Mouse (Mus musculus) limb, embryonic 10.5 days (tissue): ENCODE data around the gene Tspan9. TPM values are rescaled to one million over a fixed set of nuclear protein-coding genes. Genes with fewer than 3 reads are reported as not detected.
A peak's percentile ranks its signal among the peaks of the same experiment; 100 is the strongest.

Source experiments
- DNase-seq: peaks from one replicate; pipeline ENCODE4 v3.0.0-alpha.2; 2017; ENCODE audit warnings: low spot score
- H3K27ac ChIP-seq: fragments of 300-500 bp; sonication (generic); 2 replicates; pipeline ENCODE4 v1.5.1; 2016; ENCODE audit warnings: mild to moderate bottlenecking
- H3K27me3 ChIP-seq: fragments of 300-500 bp; sonication (generic); 2 replicates; pipeline ENCODE4 v1.6.1; 2016; ENCODE audit warnings: low read depth, mild to moderate bottlenecking; ENCODE audit not compliant: poor library complexity, severe bottlenecking
- H3K36me3 ChIP-seq: fragments of 300-500 bp; sonication (generic); 2 replicates; pipeline ENCODE4 v1.6.1; 2016; ENCODE audit warnings: mild to moderate bottlenecking, moderate library complexity
- H3K4me1 ChIP-seq: fragments of 300-500 bp; sonication (generic); 2 replicates; pipeline ENCODE4 v1.6.1; 2016
- H3K4me3 ChIP-seq: fragments of 300-500 bp; sonication (generic); 2 replicates; pipeline ENCODE4 v1.5.1; 2016; ENCODE audit warnings: mild to moderate bottlenecking, moderate library complexity
- H3K9me3 ChIP-seq: fragments of 300-500 bp; sonication (generic); replicated peaks from 2 replicates; pipeline ENCODE4 v1.6.1; 2016; ENCODE audit warnings: mild to moderate bottlenecking
- WGBS: fragments of 180-500 bp; shearing (Covaris S2); methylation state at CpG from one replicate; pipeline ENCODE4 v1.1.7; 2016; 5-methylcytosine and 5-hydroxymethylcytosine counted together
- polyA plus RNA-seq: library from polyadenylated mRNA; unstranded; fragments of >200 nt; fragmentation: Nextera tagmentation; extraction: Ambion mirVana; gene quantifications from 2 replicates; pipeline ENCODE4 v1.2.1, GENCODE M21; 2016

Tspan9 gene
- polyA plus RNA-seq, 1 experiment from 2014 or later, result 78.5 TPM

- Histone ChIP-seq H3K4me3 (no peak overlapping the region; the same call in 1 of the 2 replicates), H3K36me3 (0 out of 2 replicates have a peak, but pooled peaks cover 4% of the 10 kb centered on the region), H3K9me3 (no peaks in the 10 kb centered on the region), H3K27me3 (no peaks in the 10 kb centered on the region), H3K27ac (peak overlapping the region; percentile 74), H3K4me1 (peaks cover 44% of the 10 kb centered on the region)
- WGBS, result 57% methylated on average over 7 of the region's 7 CpGs
- no peak for DNase-seq
Observed at GRCm38 (mm10) chr6:128111784-128112183, 31.6 kb downstream of the Tspan9 start.

DNA sequence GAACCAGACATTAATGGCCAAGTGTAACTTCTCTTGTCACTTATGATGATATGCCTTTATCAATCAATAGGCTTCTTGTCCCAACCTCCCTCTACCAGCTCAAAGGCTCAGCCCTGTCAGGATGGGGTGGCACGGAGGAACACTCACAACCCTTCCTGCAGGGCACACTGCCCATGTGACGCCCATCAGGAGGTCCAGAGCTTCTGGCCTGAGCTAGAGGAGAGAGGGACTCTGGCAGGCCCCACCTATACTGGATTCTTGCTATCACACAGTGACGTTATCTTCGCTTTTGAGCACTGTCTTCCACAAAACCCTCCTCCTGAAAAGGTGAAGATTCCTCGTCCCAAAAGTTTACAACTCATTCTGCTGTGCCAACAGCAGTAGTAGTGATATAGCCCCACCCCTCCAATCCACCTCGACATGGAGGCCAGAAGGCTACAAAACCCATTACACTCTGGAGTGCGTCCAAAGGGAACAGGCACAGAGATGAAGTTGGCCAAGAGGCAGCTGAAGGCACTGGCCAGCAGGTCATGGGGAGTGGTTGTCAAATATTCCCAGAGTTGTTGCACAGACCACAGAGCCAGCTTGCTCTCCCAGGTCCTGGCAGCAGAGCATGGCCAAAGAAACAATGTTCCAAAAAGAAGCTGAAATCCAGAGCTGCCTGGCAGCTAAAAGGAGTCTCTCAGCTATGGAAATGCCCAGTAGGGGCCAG is 34.9 kb downstream of the Tspan9 start:
- peaks cover 52% of the 10 kb centered on the region for H3K4me1 ChIP-seq
- 84% methylated on average over 7 of the region's 7 CpGs for WGBS
- H3K9me3 ChIP-seq, result no peaks in the 10 kb centered on the region
- no peaks in the 10 kb centered on the region for H3K27me3 ChIP-seq
- DNase-seq, result no peak
- no peak overlapping the region for H3K27ac ChIP-seq
- no peak overlapping the region for H3K4me3 ChIP-seq
- no peaks in the 10 kb centered on the region for H3K36me3 ChIP-seq

DNA sequence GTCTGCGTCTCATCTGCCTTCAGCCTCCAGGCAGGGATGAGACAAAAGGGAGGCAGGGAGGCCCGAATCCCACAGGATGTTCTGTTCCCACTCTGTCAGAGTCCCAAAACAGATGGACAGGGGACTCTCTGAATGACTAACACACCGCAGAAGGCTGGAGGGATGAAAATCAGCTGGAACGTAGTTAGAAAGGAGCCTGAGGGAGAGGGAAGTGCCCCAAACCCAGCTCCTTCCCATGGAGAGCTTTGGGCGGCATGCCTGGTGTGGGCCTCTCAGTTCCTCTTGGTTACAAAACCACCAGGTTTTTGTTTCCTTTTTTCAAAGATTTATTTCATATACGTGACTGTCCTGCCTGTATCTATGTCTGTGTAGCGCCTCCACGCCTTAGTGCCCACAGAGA is 35.7 kb downstream of the Tspan9 start:
- peaks cover 50% of the 10 kb centered on the region for H3K4me1 ChIP-seq
- WGBS, result 69% methylated on average over 8 of the region's 8 CpGs
- H3K4me3 ChIP-seq, result no peak overlapping the region
- no peaks in the 10 kb centered on the region for H3K9me3 ChIP-seq
- 0 out of 2 replicates have a peak overlapping the region, but pooled peaks have one; percentile 14 for H3K27ac ChIP-seq
- H3K27me3 ChIP-seq, result no peaks in the 10 kb centered on the region
- DNase-seq, result no peak
- no peaks in the 10 kb centered on the region for H3K36me3 ChIP-seq

GRCm38 (mm10) chr6:128106154-128106553 is 37.2 kb downstream of the Tspan9 start:
- no peaks in the 10 kb centered on the region for H3K27me3 ChIP-seq
- H3K27ac ChIP-seq, result peak overlapping the region; percentile 8; the same call in 1 of the 2 replicates
- no peaks in the 10 kb centered on the region for H3K9me3 ChIP-seq
- peaks cover 39% of the 10 kb centered on the region for H3K4me1 ChIP-seq
- H3K36me3 ChIP-seq, result no peaks in the 10 kb centered on the region
- H3K4me3 ChIP-seq, result no peak overlapping the region
- 84% methylated on average over 3 of the region's 3 CpGs for WGBS
- no peak for DNase-seq

GRCm38 (mm10) chr6:128104712-128105324 is 38.6 kb downstream of the Tspan9 start:
- Histone ChIP-seq H3K27me3 (no peaks in the 10 kb centered on the region), H3K4me1 (peaks cover 39% of the 10 kb centered on the region), H3K9me3 (no peaks in the 10 kb centered on the region), H3K36me3 (no peaks in the 10 kb centered on the region), H3K4me3 (no peak overlapping the region), H3K27ac (peak overlapping the region; percentile 61)
- peak; percentile 57 for DNase-seq
- WGBS, result 73% methylated on average over 7 of the region's 7 CpGs

DNA sequence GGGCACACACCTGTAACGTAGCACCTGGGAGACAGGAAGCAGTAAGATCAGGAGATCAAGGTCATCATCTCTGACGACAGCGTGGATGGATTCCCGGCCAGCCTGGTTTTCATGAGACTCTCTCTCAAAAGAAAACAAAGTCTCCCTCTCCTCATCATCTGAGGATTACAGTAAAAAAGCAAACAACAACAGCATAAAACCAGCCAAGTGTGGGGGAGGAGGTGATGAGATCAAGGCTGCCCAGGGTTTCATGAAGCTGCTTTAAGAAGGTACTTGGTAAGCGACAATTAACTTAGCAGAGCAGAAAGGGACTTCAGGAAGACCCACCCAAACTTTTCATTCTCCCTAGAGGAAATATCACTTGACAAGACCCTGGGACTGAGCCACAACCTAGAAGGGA is 39.5 kb downstream of the Tspan9 start:
- H3K4me1 ChIP-seq, result peaks cover 46% of the 10 kb centered on the region

DNA sequence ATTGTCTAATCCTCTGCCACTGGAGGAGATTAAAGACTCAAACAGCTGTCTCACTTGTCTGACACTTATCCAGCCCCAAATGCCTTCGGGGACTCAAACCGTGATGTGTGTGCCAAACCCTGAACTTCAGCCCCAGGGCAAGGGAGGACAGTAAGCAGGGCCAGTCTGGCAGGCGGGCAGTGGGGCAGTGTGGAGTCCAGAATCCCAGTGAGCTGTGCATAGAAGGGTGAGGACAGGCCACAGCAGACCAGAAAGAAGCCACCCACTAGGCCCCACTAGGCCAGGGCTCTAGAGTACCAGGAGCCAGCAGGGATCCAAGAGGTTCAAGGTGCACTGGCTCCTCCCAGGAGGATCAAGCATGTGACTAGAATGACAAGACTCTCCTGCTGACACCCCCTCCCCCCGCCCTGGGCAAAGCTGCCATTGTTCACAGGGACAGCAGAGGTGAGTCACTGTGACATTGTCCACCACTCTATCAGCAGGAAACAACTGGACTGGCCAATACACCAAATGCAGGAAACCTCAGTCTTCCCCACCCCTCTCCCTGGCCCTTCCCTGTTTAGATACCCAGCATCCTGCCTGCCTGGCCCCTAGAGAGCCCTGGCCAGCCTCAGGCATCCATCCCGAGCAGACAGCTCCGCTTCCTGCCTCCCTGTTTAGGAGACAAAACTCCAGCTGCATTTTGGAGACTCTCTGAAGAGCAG is 40.9 kb downstream of the Tspan9 start:
- H3K27ac ChIP-seq, result no peak overlapping the region
- DNase-seq, result no peak
- no peaks in the 10 kb centered on the region for H3K9me3 ChIP-seq
- no peaks in the 10 kb centered on the region for H3K27me3 ChIP-seq
- 57% methylated on average over 6 of the region's 6 CpGs for WGBS
- H3K4me3 ChIP-seq, result no peak overlapping the region
- peaks cover 45% of the 10 kb centered on the region for H3K4me1 ChIP-seq
- no peaks in the 10 kb centered on the region for H3K36me3 ChIP-seq

More for the DNA sequence above, 39.5 kb downstream of the Tspan9 start:
- Histone ChIP-seq H3K36me3 (no peaks in the 10 kb centered on the region), H3K4me3 (no peak overlapping the region), H3K27ac (peak overlapping the region; percentile 42; the same call in 1 of the 2 replicates), H3K9me3 (no peaks in the 10 kb centered on the region), H3K27me3 (no peaks in the 10 kb centered on the region)
- DNase-seq, result no peak
- 88% methylated on average over 5 of the region's 5 CpGs for WGBS

DNA sequence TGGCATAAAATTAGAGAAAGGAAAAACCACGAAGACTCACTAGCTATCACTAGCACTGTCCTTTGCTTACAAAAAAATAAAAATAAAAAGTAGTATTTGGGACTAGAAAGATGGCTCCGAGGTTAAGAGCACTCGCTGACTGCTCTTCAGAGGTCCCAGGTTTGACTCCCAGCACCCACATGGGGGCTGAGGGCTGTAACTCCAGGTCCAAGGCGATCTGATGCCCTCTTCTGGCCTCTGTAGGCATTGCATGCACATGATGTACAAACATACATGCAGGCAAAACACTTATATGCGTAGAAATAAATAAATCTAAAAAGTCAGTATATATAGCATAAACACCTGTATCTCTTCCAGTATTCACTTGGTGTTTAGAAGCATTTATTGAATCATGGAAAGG is 43.5 kb downstream of the Tspan9 start:
- H3K4me1 ChIP-seq, result peaks cover 32% of the 10 kb centered on the region
- H3K4me3 ChIP-seq, result no peak overlapping the region
- H3K9me3 ChIP-seq, result no peaks in the 10 kb centered on the region
- no peaks in the 10 kb centered on the region for H3K36me3 ChIP-seq
- DNase-seq, result no peak
- no peaks in the 10 kb centered on the region for H3K27me3 ChIP-seq
- WGBS, result 84% methylated on average over 5 of the region's 5 CpGs
- no peak overlapping the region for H3K27ac ChIP-seq

- Histone ChIP-seq H3K27ac (peak overlapping the region; percentile 36; the same call in 1 of the 2 replicates), H3K4me1 (peaks cover 36% of the 10 kb centered on the region), H3K36me3 (no peaks in the 10 kb centered on the region), H3K4me3 (no peak overlapping the region), H3K9me3 (no peaks in the 10 kb centered on the region), H3K27me3 (no peaks in the 10 kb centered on the region)
- DNase-seq, result no peak
- WGBS, result 81% methylated on average over 9 of the region's 9 CpGs
Observed at GRCm38 (mm10) chr6:128099190-128099589, 44.2 kb downstream of the Tspan9 start.

- DNase-seq, result no peak
- H3K36me3 ChIP-seq, result no peaks in the 10 kb centered on the region
- peaks cover 37% of the 10 kb centered on the region for H3K4me1 ChIP-seq
- H3K27ac ChIP-seq, result peak overlapping the region; percentile 56; the same call in 1 of the 2 replicates
- H3K9me3 ChIP-seq, result no peaks in the 10 kb centered on the region
- no peak overlapping the region for H3K4me3 ChIP-seq
- 87% methylated on average over 7 of the region's 7 CpGs for WGBS
- no peaks in the 10 kb centered on the region for H3K27me3 ChIP-seq
Observed at GRCm38 (mm10) chr6:128096521-128096920, 46.9 kb downstream of the Tspan9 start.

GRCm38 (mm10) chr6:128095906-128096305 is 47.5 kb downstream of the Tspan9 start:
- H3K4me1 ChIP-seq, result peaks cover 43% of the 10 kb centered on the region
- 78% methylated on average over 8 of the region's 8 CpGs for WGBS
- no peak overlapping the region for H3K27ac ChIP-seq
- no peak overlapping the region for H3K4me3 ChIP-seq
- H3K9me3 ChIP-seq, result no peaks in the 10 kb centered on the region
- no peaks in the 10 kb centered on the region for H3K36me3 ChIP-seq
- H3K27me3 ChIP-seq, result no peaks in the 10 kb centered on the region
- DNase-seq, result no peak

GRCm38 (mm10) chr6:128095131-128095530 is 48.3 kb downstream of the Tspan9 start:
- H3K36me3 ChIP-seq, result no peaks in the 10 kb centered on the region
- H3K27ac ChIP-seq, result no peak overlapping the region
- no peaks in the 10 kb centered on the region for H3K27me3 ChIP-seq
- no peak for DNase-seq
- no peaks in the 10 kb centered on the region for H3K9me3 ChIP-seq
- WGBS, result 93% methylated on average over 10 of the region's 10 CpGs
- H3K4me1 ChIP-seq, result peaks cover 51% of the 10 kb centered on the region
- H3K4me3 ChIP-seq, result no peak overlapping the region
